Mouse (Mus musculus): Measurements from ENCODE around the gene Plk3.
"Not testable (repeated sequence)": the region's sequence is repeated elsewhere in the genome, so short reads cannot be mapped to it uniquely, and the experiment has no call there.

Gene Plk3

GRCm38 (mm10) chr4:117133817-117134600, at the start of gene Plk3:
TSS of gene Plk3 (minus strand) at chr4:117133963.
- DNase-seq (ENCODE audit: low read depth), result peak; percentile 100

- not testable (repeated sequence) for DNase-seq (ENCODE audit: low read depth)
Measured at GRCm38 (mm10) chr4:117182759-117183096, 49.0 kb upstream of the Plk3 start.

- peak; percentile 95 for DNase-seq (ENCODE audit: low read depth)
Measured at GRCm38 (mm10) chr4:117181863-117182758, 48.3 kb upstream of the Plk3 start, which contains the start of gene Kif2c. TSS of gene Kif2c (minus strand) at chr4:117182639.

- no peak for DNase-seq (ENCODE audit: low read depth)
Measured at GRCm38 (mm10) chr4:117169936-117170335, 36.2 kb upstream of the Plk3 start.

GRCm38 (mm10) chr4:117161183-117161582, 27.4 kb upstream of the Plk3 start:
- no peak for DNase-seq (ENCODE audit: low read depth)

- no peak for DNase-seq (ENCODE audit: low read depth)
Measured at GRCm38 (mm10) chr4:117159666-117160065, 25.9 kb upstream of the Plk3 start.

- DNase-seq (ENCODE audit: low read depth), result no peak
Measured at GRCm38 (mm10) chr4:117156372-117156771, 22.6 kb upstream of the Plk3 start.

- DNase-seq (ENCODE audit: low read depth), result peak; percentile 88
Measured at GRCm38 (mm10) chr4:117155792-117156355, 22.1 kb upstream of the Plk3 start, which contains the start of gene Rps8. TSS of gene Rps8 (minus strand) at chr4:117156243.

- DNase-seq (ENCODE audit: low read depth), result no peak
Measured at GRCm38 (mm10) chr4:117155020-117155791, 21.4 kb upstream of the Plk3 start.

- DNase-seq (ENCODE audit: low read depth), result no peak
Measured at GRCm38 (mm10) chr4:117152714-117153113, 19.0 kb upstream of the Plk3 start.

GRCm38 (mm10) chr4:117151416-117151815, 17.7 kb upstream of the Plk3 start:
- DNase-seq (ENCODE audit: low read depth), result no peak

- no peak for DNase-seq (ENCODE audit: low read depth)
Measured at GRCm38 (mm10) chr4:117150212-117150733, 16.5 kb upstream of the Plk3 start.

- DNase-seq (ENCODE audit: low read depth), result no peak
Measured at GRCm38 (mm10) chr4:117149291-117150211, 15.8 kb upstream of the Plk3 start.

GRCm38 (mm10) chr4:117148815-117149214, 15.1 kb upstream of the Plk3 start:
- DNase-seq (ENCODE audit: low read depth), result no peak

GRCm38 (mm10) chr4:117148047-117148713, 14.4 kb upstream of the Plk3 start:
- no peak for DNase-seq (ENCODE audit: low read depth)

GRCm38 (mm10) chr4:117146176-117146575, 12.4 kb upstream of the Plk3 start:
- DNase-seq (ENCODE audit: low read depth), result peak; percentile 95

GRCm38 (mm10) chr4:117145248-117145647, 11.5 kb upstream of the Plk3 start:
- no peak for DNase-seq (ENCODE audit: low read depth)

GRCm38 (mm10) chr4:117143023-117143422, 9.3 kb upstream of the Plk3 start:
- no peak for DNase-seq (ENCODE audit: low read depth)

- DNase-seq (ENCODE audit: low read depth), result peak; percentile 56
Measured at GRCm38 (mm10) chr4:117140613-117141012, 6.8 kb upstream of the Plk3 start.

- peak; percentile 80 for DNase-seq (ENCODE audit: low read depth)
Measured at GRCm38 (mm10) chr4:117139217-117139612, 5.5 kb upstream of the Plk3 start.
